Comparison of ENCODE assay signal across 9 mouse cellular contexts in the genomic region with DNA sequence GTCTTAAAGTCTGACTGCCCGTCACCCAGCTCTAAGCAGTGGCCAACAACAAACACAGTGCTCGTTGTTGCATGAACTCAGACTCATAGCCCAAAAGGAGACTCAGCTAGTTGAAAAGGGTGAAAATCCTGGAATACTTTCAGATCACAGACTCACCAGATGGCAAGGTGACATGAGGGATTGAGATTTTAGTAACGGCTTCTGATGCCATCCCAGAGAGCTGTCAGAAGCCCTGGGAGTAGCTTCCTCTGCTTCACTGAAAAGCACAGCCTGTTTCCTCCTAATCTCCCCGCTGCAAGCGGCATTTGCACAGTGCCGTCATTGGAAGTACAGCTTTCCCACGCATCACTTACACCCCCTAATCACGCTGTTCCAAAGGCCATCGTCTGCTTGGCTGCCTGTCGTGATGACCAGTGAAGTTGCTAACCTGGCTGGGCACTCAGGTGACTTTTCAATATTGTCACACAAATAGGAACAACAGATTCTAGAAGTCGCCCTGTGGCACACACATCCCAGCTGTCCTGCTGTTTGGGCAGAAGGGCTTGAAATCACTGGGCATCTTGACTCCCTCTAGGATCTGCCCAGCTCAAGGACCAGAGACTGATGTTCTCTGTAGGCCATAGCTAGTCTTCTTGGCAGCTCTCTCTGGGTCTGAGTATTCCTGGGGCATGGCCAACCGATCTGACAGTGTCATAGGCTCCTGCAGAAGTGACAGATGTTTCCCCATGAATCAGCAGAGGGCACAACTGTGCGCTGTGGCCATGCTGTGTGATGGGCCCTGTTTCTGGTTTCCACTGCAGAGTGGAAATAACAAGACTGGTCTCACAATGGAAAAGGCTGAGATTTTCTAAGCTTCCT. TPM values are rescaled to one million over a fixed set of nuclear protein-coding genes. Genes with fewer than 3 reads are reported as not detected.
DNase-seq lines count a peak whose midpoint lies in the region; TF ChIP-seq lines count a peak whose summit lies in the region.
"Had no signal": no experiment of that assay in that cellular context is flagged by ENCODE, and none has a peak within 500 bp of the region (broad histone marks: within the 10 kb centered on the region; RNA-seq: fewer than 3 reads in every experiment).

No protein-coding gene starts in this region.

- DNase-seq in heart, adult 18-20 months, result peak; percentile 51 to 56
- no peak for DNase-seq in heart, adult 8-10 months (ENCODE audit: low spot score)
- DNase-seq in CH12.LX (ENCODE audit: extremely low read depth), result no peak
- peak; percentile 63 for DNase-seq in layer of hippocampus, adult 9-11 months
- no peak for DNase-seq in kidney, adult 11 months
- no peak for DNase-seq in thymus, postnatal 10 days (ENCODE audit: low spot score in 2 of 2)
- no peak for DNase-seq in spleen, postnatal 14 days (ENCODE audit: low spot score in 2 of 2)

- H3K9me3 ChIP-seq in CH12.LX (replicated peaks; ENCODE audit: low read length), result no peaks in the 10 kb centered on the region

- TF ChIP-seq POLR2A in CH12.LX (IDR thresholded peaks at IDR 0.05; ENCODE audit: low read depth, low read length), result no peak

- H3K27me3 ChIP-seq in CH12.LX (replicated peaks), result no peaks in the 10 kb centered on the region

- peaks cover 0 to 58% of the 10 kb centered on the region in 2 experiments for H3K36me3 ChIP-seq in CH12.LX (replicated peaks in 1 of 2; ENCODE audit: control insufficient read depth in 1 of 2, insufficient read depth in 1 of 2, low read length in 1 of 2)

- no peak overlapping the region for H3K27ac ChIP-seq in CH12.LX (ENCODE audit: insufficient read depth, low read depth)
- H3K27ac ChIP-seq in brown adipose tissue, adult 24 weeks (replicated peaks; ENCODE audit: low read depth, low read length), result 0 out of 2 replicates have a peak overlapping the region, but pooled peaks have one; percentile 4

- TF ChIP-seq CTCF in CH12.LX (conservative IDR thresholded peaks at IDR 0.05 in 1 of 2, IDR thresholded peaks at IDR 0.05 in 1 of 2; ENCODE audit: low read depth in 2 of 2, low read length in 2 of 2), result peak in 1 of 2 experiments; percentile 21; a peak in 1 of 4 replicates

- in situ Hi-C loops in CH12.LX (cut with MboI; ENCODE audit: low pct_ligation_motif_present, low pct_unique_long_range_greater_than_20kb, low sequenced_read_pairs), result no loop called here

- H3K79me2 ChIP-seq in CH12.LX (replicated peaks; ENCODE audit: control insufficient read depth, extremely low read depth, insufficient read depth, poor library complexity, severe bottlenecking), result no peaks in the 10 kb centered on the region

- H3K4me2 ChIP-seq in CH12.LX (ENCODE audit: insufficient read depth, low read depth, poor library complexity, severe bottlenecking), result no peak overlapping the region

- no peak for TF ChIP-seq EP300 in CH12.LX (IDR thresholded peaks at IDR 0.05; ENCODE audit: low read length)

- H3K4me3 ChIP-seq in CH12.LX (replicated peaks in 1 of 3; ENCODE audit: low read depth in 2 of 3, low read length in 2 of 3, poor library complexity in 1 of 3), result no peak overlapping the region
- H3K4me3 ChIP-seq in brown adipose tissue, adult 24 weeks (ENCODE audit: insufficient read depth, low read depth, low read length), result no peak overlapping the region

- dilution Hi-C loops in CH12.LX (cut with MboI; ENCODE audit: extremely low pct_ligation_motif_present, extremely low pct_unique_long_range_greater_than_20kb, low sequenced_read_pairs), result no loop called here

- peaks cover 15 to 33% of the 10 kb centered on the region in 2 experiments for H3K4me1 ChIP-seq in CH12.LX (ENCODE audit: control insufficient read depth in 1 of 2, insufficient read depth in 2 of 2)
- peaks cover 18% of the 10 kb centered on the region for H3K4me1 ChIP-seq in brown adipose tissue, adult 24 weeks (ENCODE audit: control insufficient read depth, insufficient read depth, insufficient read length, low read length)

- H3K9ac ChIP-seq in CH12.LX (ENCODE audit: insufficient read depth, low read depth), result no peak overlapping the region

- TF ChIP-seq RAD21 in CH12.LX (IDR thresholded peaks at IDR 0.05; ENCODE audit: low read depth, low read length), result no peak

TF ChIP-seq in CH12.LX, 34 proteins besides CTCF, POLR2A, EP300 and RAD21:
- TF ChIP-seq SMC3 (IDR thresholded peaks at IDR 0.05; ENCODE audit: low read depth, low read length) (peak; percentile 12; the same call in 1 of the 2 replicates), MAFK (IDR thresholded peaks at IDR 0.05; ENCODE audit: insufficient replicate concordance, low read length) (no peak)

RNA-seq across cellular contexts. Expression of a gene that starts 29.6 kb away (rescaled TPM):
- 10 to 100 TPM; 11.0 TPM for total RNA-seq in heart, adult 18-20 months (2021)
- 10 to 100 TPM; 11.0 to 14.3 (median 12.2) TPM for total RNA-seq in heart, adult 8-10 months (2022)
- 36.0 and 38.1 TPM in 2 replicates for total RNA-seq in CH12.LX (2012; rRNA removed)
- total RNA-seq in CH12.LX (2014; rRNA removed), result 31.9 and 39.2 TPM in 2 replicates
- polyA plus RNA-seq in CH12.LX (2012; ENCODE audit: insufficient read length, low read depth), result 45.2 and 55.9 TPM in 2 replicates
- polyA plus RNA-seq in brown adipose tissue, adult 24 weeks (2012; ENCODE audit: insufficient read depth, insufficient read length, missing spikeins), result 40.4 and 42.1 TPM in 2 replicates

RNA-seq across cellular contexts. Expression of a gene that starts 37.9 kb away (rescaled TPM):
- total RNA-seq in heart, adult 18-20 months (2021), result under 1 TPM; 0.15 to 0.95 TPM
- total RNA-seq in heart, adult 8-10 months (2022), result under 1 TPM in 3 of 4 experiments, not detected in 1; 0.06 to 0.17 (median 0.11) TPM
- total RNA-seq in CH12.LX (2012; rRNA removed) (1.5 and 2.5 TPM in 2 replicates), CH12.LX (2014; rRNA removed) (2.5 and 2.9 TPM in 2 replicates)
- 30.4 and 36.0 TPM in 2 replicates for polyA plus RNA-seq in CH12.LX (2012; ENCODE audit: insufficient read length, low read depth)
- polyA plus RNA-seq in brown adipose tissue, adult 24 weeks (2012; ENCODE audit: insufficient read depth, insufficient read length, missing spikeins), result not detected in 2 replicates
- total RNA-seq: common myeloid progenitor, adult 5-6 weeks had no signal

RNA-seq across cellular contexts. Expression of a gene that starts 47.9 kb away (rescaled TPM):
- 10 to 100 TPM; 28.0 to 30.3 TPM for total RNA-seq in heart, adult 18-20 months (2021)
- total RNA-seq in heart, adult 8-10 months (2022), result 10 to 100 TPM; 26.2 to 33.3 (median 28.2) TPM
- total RNA-seq in CH12.LX (2012; rRNA removed) (32.4 and 46.9 TPM in 2 replicates), CH12.LX (2014; rRNA removed) (132 and 140 TPM in 2 replicates)
- polyA plus RNA-seq in CH12.LX (2012; ENCODE audit: insufficient read length, low read depth), result 101 and 121 TPM in 2 replicates
- polyA plus RNA-seq in brown adipose tissue, adult 24 weeks (2012; ENCODE audit: insufficient read depth, insufficient read length, missing spikeins), result 38.1 and 48.7 TPM in 2 replicates

Comparison
In these comparisons a context has a peak if more than half of its experiments do, and no peak if none do; other contexts are left out.
1. DNase-seq: peak in heart, adult 18-20 months (2 of 2) and layer of hippocampus, adult 9-11 months (single experiment); none in heart, adult 8-10 months (single experiment), CH12.LX (single experiment), kidney, adult 11 months (single experiment), thymus, postnatal 10 days (0 of 2) and spleen, postnatal 14 days (0 of 2).